Mouse (Mus musculus): ENCODE data around the gene Phf20.

- TF ChIP-seq POLR2A (IDR thresholded peaks at IDR 0.05; ENCODE audit: control insufficient read depth, low read depth, low read length) (no peak), CTCF (IDR thresholded peaks at IDR 0.05; ENCODE audit: control insufficient read depth, insufficient read depth, insufficient replicate concordance, low read depth, low read length) (no peak)
These were observed 55.0 kb downstream of the Phf20 start for GRCm38 (mm10) chr2:156251291-156251690.

All from testis, adult 2 months (tissue).